Comparison of ENCODE assay signal across 7 mouse cellular contexts in the genomic region with DNA sequence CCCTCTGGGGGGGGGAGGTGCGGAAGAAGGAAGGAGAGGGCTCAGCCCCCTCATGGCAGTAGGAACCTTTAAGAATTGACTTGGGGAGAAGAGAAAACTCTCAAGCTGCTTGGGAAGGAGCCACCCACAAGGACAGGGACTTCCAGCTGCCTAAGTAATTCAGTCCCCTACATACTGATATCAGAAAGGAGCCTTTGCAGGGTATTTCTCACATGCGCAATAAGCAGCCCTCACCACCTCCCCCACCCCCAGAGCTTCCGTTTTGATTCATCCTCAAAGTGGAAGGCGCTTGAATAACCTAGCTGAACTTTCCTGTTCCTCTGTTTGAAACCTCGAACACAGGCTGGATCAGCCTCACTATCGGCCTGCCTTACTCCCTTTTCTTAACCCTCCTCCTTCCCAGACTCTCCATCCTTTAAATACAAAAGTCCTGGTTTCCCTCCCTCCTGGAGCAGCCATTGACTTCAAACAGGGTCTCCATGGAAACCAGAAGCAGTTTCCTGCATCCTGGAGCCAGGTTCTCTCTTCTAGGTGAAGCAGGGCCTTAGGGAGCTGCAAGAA.
DNase-seq lines count a peak whose midpoint lies in the region; ATAC-seq lines count a peak whose summit lies in the region.

No protein-coding gene starts in this region.

- H3K27me3 ChIP-seq in forebrain, embryonic 12.5 days, result no peaks in the 10 kb centered on the region
- no peaks in the 10 kb centered on the region for H3K27me3 ChIP-seq in midbrain, embryonic 14.5 days (ENCODE audit: control insufficient read depth, insufficient read depth, low read length)
- H3K27me3 ChIP-seq in liver, embryonic 12.5 days (replicated peaks), result no peaks in the 10 kb centered on the region

- H3K4me3 ChIP-seq in forebrain, embryonic 12.5 days (replicated peaks), result peak overlapping the region; percentile 15
- peak overlapping the region; percentile 23 for H3K4me3 ChIP-seq in midbrain, embryonic 14.5 days (replicated peaks; ENCODE audit: low read depth, low read length)
- no peak overlapping the region for H3K4me3 ChIP-seq in liver, embryonic 12.5 days

- 13% methylated on average over 6 of the region's 6 CpGs for WGBS in forebrain, embryonic 12.5 days
- WGBS in midbrain, embryonic 14.5 days, result 1% methylated on average over 6 of the region's 6 CpGs
- 15% methylated on average over 6 of the region's 6 CpGs for WGBS in liver, embryonic 12.5 days (ENCODE audit: insufficient replicate concordance)

- peaks cover 22% of the 10 kb centered on the region for H3K4me1 ChIP-seq in forebrain, embryonic 12.5 days
- H3K4me1 ChIP-seq in midbrain, embryonic 14.5 days (ENCODE audit: control insufficient read depth, insufficient read depth, low read length), result peaks cover 14% of the 10 kb centered on the region
- no peaks in the 10 kb centered on the region for H3K4me1 ChIP-seq in liver, embryonic 12.5 days

- H3K27ac ChIP-seq in forebrain, embryonic 12.5 days, result peak overlapping the region; percentile 88
- peak overlapping the region; percentile 94 for H3K27ac ChIP-seq in midbrain, embryonic 14.5 days (replicated peaks; ENCODE audit: low read depth, low read length)
- no peak overlapping the region for H3K27ac ChIP-seq in liver, embryonic 12.5 days

- H3K9me3 ChIP-seq in forebrain, embryonic 12.5 days, result peaks cover 3% of the 10 kb centered on the region; the same call in 1 of the 2 replicates
- H3K9me3 ChIP-seq in midbrain, embryonic 14.5 days (ENCODE audit: control insufficient read depth, low read length), result 0 out of 2 replicates have a peak, but pooled peaks cover 5% of the 10 kb centered on the region
- no peaks in the 10 kb centered on the region for H3K9me3 ChIP-seq in liver, embryonic 12.5 days (replicated peaks)

- H3K36me3 ChIP-seq in forebrain, embryonic 12.5 days (replicated peaks), result no peaks in the 10 kb centered on the region
- no peaks in the 10 kb centered on the region for H3K36me3 ChIP-seq in midbrain, embryonic 14.5 days (ENCODE audit: control insufficient read depth, insufficient read depth, low read length)
- H3K36me3 ChIP-seq in liver, embryonic 12.5 days, result no peaks in the 10 kb centered on the region

- H3K4me2 ChIP-seq in forebrain, embryonic 12.5 days, result peak overlapping the region; percentile 45
- H3K4me2 ChIP-seq in midbrain, embryonic 14.5 days (ENCODE audit: low read length), result peak overlapping the region; percentile 57
- H3K4me2 ChIP-seq in liver, embryonic 12.5 days, result no peak overlapping the region

- no peak overlapping the region for H3K9ac ChIP-seq in forebrain, embryonic 12.5 days
- H3K9ac ChIP-seq in midbrain, embryonic 14.5 days (replicated peaks; ENCODE audit: low read length), result peak overlapping the region; percentile 41; the same call in 1 of the 2 replicates
- H3K9ac ChIP-seq in liver, embryonic 12.5 days, result no peak overlapping the region

- peak; percentile 79 for ATAC-seq in forebrain, embryonic 12.5 days (ENCODE audit: low FRiP score)
- peak; percentile 83 for ATAC-seq in midbrain, embryonic 14.5 days (ENCODE audit: low FRiP score, low TSS enrichment)
- no peak for ATAC-seq in liver, embryonic 12.5 days

- DNase-seq in ES-CJ7 (ENCODE audit: low read depth, low spot score) (peak; percentile 31), MN1 (ENCODE audit: low spot score) (peak; percentile 42)
- DNase-seq in layer of hippocampus, adult 18-20 months (ENCODE audit: low spot score in 2 of 2), result peak; percentile 41 to 65
- peak; percentile 86 for DNase-seq in midbrain, embryonic 14.5 days
- no peak for DNase-seq in thymus, postnatal 36 days

Comparison
In these comparisons a context has a peak if more than half of its experiments do, and no peak if none do; other contexts are left out.
1. DNase-seq: peak in ES-CJ7 (single experiment), MN1 (single experiment), layer of hippocampus, adult 18-20 months (2 of 2) and midbrain, embryonic 14.5 days (single experiment); none in thymus, postnatal 36 days (0 of 2).